ENCODE assay signal across 23 mouse cellular contexts in genomic region chr1:187763821-187764220, GRCm38 (mm10).
"Had no signal": no experiment of that assay in that cellular context is flagged by ENCODE, and none has a peak within 500 bp of the region (broad histone marks: within the 10 kb centered on the region; RNA-seq: fewer than 3 reads in every experiment).

No protein-coding gene starts in this region.

- H3K27me3 ChIP-seq: forebrain, embryonic 15.5 days; heart, embryonic 13.5 days; heart, embryonic 15.5 days; hindbrain, embryonic 13.5 days; hindbrain, embryonic 15.5 days; limb, embryonic 13.5 days; limb, embryonic 15.5 days; liver, embryonic 13.5 days; liver, embryonic 15.5 days had no signal

- H3K4me1 ChIP-seq: forebrain, embryonic 15.5 days; hindbrain, embryonic 15.5 days; limb, embryonic 13.5 days; limb, embryonic 15.5 days; liver, embryonic 13.5 days; liver, embryonic 15.5 days had no signal

- H3K9ac ChIP-seq: forebrain, embryonic 15.5 days; forebrain, postnatal 0 days; heart, embryonic 13.5 days; heart, embryonic 15.5 days; hindbrain, embryonic 13.5 days; hindbrain, embryonic 15.5 days; limb, embryonic 13.5 days; limb, embryonic 15.5 days; liver, embryonic 13.5 days; liver, embryonic 15.5 days had no signal

- H3K4me3 ChIP-seq: forebrain, embryonic 15.5 days; heart, embryonic 13.5 days; heart, embryonic 15.5 days; hindbrain, embryonic 13.5 days; hindbrain, embryonic 15.5 days; limb, embryonic 13.5 days; limb, embryonic 15.5 days; liver, embryonic 13.5 days; liver, embryonic 15.5 days had no signal

- ATAC-seq: forebrain, embryonic 15.5 days; forebrain, postnatal 0 days; hindbrain, postnatal 0 days; intestine, embryonic 16.5 days had no signal

- DNase-seq: forebrain, postnatal 0 days; gastrocnemius, postnatal 14 days; gastrocnemius, postnatal 36 days; heart, adult 18-20 months; heart, postnatal 14 days; heart, postnatal 36 days; kidney, postnatal 14 days; layer of hippocampus, adult 9-11 months; layer of hippocampus, postnatal 36 days; left cerebral cortex, postnatal 4 days; liver, embryonic 13.5 days; lung, adult 18-20 months had no signal

- H3K4me2 ChIP-seq: forebrain, embryonic 15.5 days; heart, embryonic 11.5 days; heart, embryonic 13.5 days; heart, embryonic 15.5 days; hindbrain, embryonic 13.5 days; hindbrain, embryonic 15.5 days; limb, embryonic 13.5 days; limb, embryonic 15.5 days; liver, embryonic 13.5 days; liver, embryonic 15.5 days had no signal

- H3K9me3 ChIP-seq: forebrain, embryonic 15.5 days; heart, embryonic 13.5 days; heart, embryonic 15.5 days; hindbrain, embryonic 13.5 days; hindbrain, embryonic 15.5 days; limb, embryonic 13.5 days; limb, embryonic 15.5 days; liver, embryonic 13.5 days; liver, embryonic 15.5 days had no signal

- H3K27ac ChIP-seq: forebrain, embryonic 15.5 days; heart, embryonic 13.5 days; heart, embryonic 15.5 days; hindbrain, embryonic 13.5 days; hindbrain, embryonic 15.5 days; hindbrain, postnatal 0 days; limb, embryonic 13.5 days; limb, embryonic 15.5 days; liver, embryonic 13.5 days; liver, embryonic 15.5 days had no signal

- H3K36me3 ChIP-seq: forebrain, embryonic 15.5 days; heart, embryonic 13.5 days; heart, embryonic 15.5 days; hindbrain, embryonic 13.5 days; hindbrain, embryonic 15.5 days; limb, embryonic 13.5 days; limb, embryonic 15.5 days; liver, embryonic 13.5 days; liver, embryonic 15.5 days had no signal
